Mouse (Mus musculus) stomach, postnatal 0 days (tissue): ENCODE data around the gene Tbc1d4. TPM values are rescaled to one million over a fixed set of nuclear protein-coding genes. Genes with fewer than 3 reads are reported as not detected.

Source experiments
- ATAC-seq: fragments of 200-750 bp; cut with Nextera tagmentation; 2 replicates; pipeline ENCODE4 v1.8.0; 2017; ENCODE audit not compliant: low FRiP score, low TSS enrichment
- DNase-seq: peaks from one replicate; pipeline ENCODE4 v3.0.0-alpha.2; 2016; ENCODE audit warnings: low spot score
- H3K27ac ChIP-seq: fragments of 300-500 bp; sonication (generic); replicated peaks from 2 replicates; pipeline ENCODE4 v1.5.1; 2014; ENCODE audit warnings: mild to moderate bottlenecking, control low read depth
- H3K27me3 ChIP-seq: fragments of 300-500 bp; sonication (generic); 2 replicates; pipeline ENCODE4 v1.6.1; 2014; ENCODE audit warnings: low read length; ENCODE audit not compliant: control insufficient read depth, insufficient read depth
- H3K36me3 ChIP-seq: fragments of 300-500 bp; sonication (generic); 2 replicates; pipeline ENCODE4 v1.6.1; 2014; ENCODE audit warnings: low read length, mixed read lengths; ENCODE audit not compliant: control insufficient read depth, insufficient read depth
- H3K4me1 ChIP-seq: fragments of 300-500 bp; sonication (generic); replicated peaks from 2 replicates; pipeline ENCODE4 v1.6.1; 2014; ENCODE audit warnings: antibody characterized with exemption; ENCODE audit not compliant: control insufficient read depth, insufficient read depth
- H3K4me2 ChIP-seq: fragments of 300-500 bp; sonication (generic); replicated peaks from 2 replicates; pipeline ENCODE4 v1.6.1; 2014; ENCODE audit warnings: low read depth, mild to moderate bottlenecking, control low read depth, moderate library complexity
- H3K4me3 ChIP-seq: fragments of 300-500 bp; sonication (generic); 2 replicates; pipeline ENCODE4 v1.5.1; 2014; ENCODE audit warnings: low read depth, low read length, control low read depth
- H3K9ac ChIP-seq: fragments of 300-500 bp; sonication (generic); 2 replicates; pipeline ENCODE4 v1.6.1; 2014; ENCODE audit warnings: mild to moderate bottlenecking, low read length, control low read depth, mixed read lengths
- H3K9me3 ChIP-seq: fragments of 300-500 bp; sonication (generic); 2 replicates; pipeline ENCODE4 v1.6.1; 2016; ENCODE audit warnings: low read length; ENCODE audit not compliant: control insufficient read depth
- CTCF ChIP-seq: IDR thresholded peaks from 2 replicates; pipeline ENCODE4 v1.5.1; 2016; ENCODE audit warnings: antibody characterized with exemption, low read depth, mild to moderate bottlenecking, moderate library complexity
- EP300 ChIP-seq: optimal IDR thresholded peaks from 2 replicates; pipeline ENCODE3; 2016; ENCODE audit warnings: antibody characterized with exemption
- WGBS: fragments of 180-500 bp; shearing (Covaris S2); extraction: QIAGEN DNeasy Blood & Tissue Kit; methylation state at CpG from one replicate; pipeline ENCODE4 v1.1.7; 2014; 5-methylcytosine and 5-hydroxymethylcytosine counted together
- polyA plus RNA-seq: library from polyadenylated mRNA; unstranded; fragments of >200 nt; fragmentation: Nextera tagmentation; extraction: Ambion mirVana; gene quantifications from 2 replicates; pipeline ENCODE4 v1.2.1, GENCODE M21; 2015

The Tbc1d4 gene
- polyA plus RNA-seq, 1 experiment from 2014 or later, result 3.9 TPM

DNA sequence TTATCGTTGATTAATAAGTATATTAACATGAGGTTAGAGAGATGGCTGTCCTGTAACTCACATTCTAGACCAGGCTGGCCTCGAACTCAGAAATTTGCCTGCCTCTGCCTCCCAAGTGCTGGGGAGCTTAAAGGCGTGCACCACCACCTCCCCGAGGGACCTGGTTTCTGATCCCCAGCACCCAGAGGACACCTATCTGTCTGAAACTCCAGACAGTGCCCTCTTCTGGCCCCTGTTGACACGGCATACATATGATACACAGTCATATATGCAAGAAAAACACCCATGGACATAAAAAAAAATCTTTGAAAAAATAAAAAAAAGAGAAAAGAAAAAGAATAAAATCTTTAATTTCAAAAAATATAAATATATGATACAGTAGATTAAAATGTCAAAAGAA lies 8.7 kb upstream of the Tbc1d4 start:
- Histone ChIP-seq H3K27me3 (no peaks in the 10 kb centered on the region), H3K4me3 (no peak overlapping the region), H3K9me3 (no peaks in the 10 kb centered on the region), H3K36me3 (no peaks in the 10 kb centered on the region), H3K4me2 (no peak overlapping the region), H3K4me1 (no peaks in the 10 kb centered on the region), H3K27ac (no peak overlapping the region), H3K9ac (no peak overlapping the region)
- 85% methylated on average over 5 of the region's 5 CpGs for WGBS
- ATAC-seq, result no peak
- DNase-seq, result no peak
- TF ChIP-seq CTCF, result peak; percentile 31; the same call in 1 of the 2 replicates
- TF ChIP-seq EP300, result no peak

- no peaks in the 10 kb centered on the region for H3K9me3 ChIP-seq
- no peak overlapping the region for H3K4me3 ChIP-seq
- ATAC-seq, result no peak
- no peaks in the 10 kb centered on the region for H3K36me3 ChIP-seq
- TF ChIP-seq CTCF (no peak), EP300 (no peak)
- no peak overlapping the region for H3K4me2 ChIP-seq
- WGBS, result 65% methylated on average over 9 of the region's 9 CpGs
- no peak overlapping the region for H3K27ac ChIP-seq
- no peak overlapping the region for H3K9ac ChIP-seq
- no peak for DNase-seq
- H3K4me1 ChIP-seq, result no peaks in the 10 kb centered on the region
- H3K27me3 ChIP-seq, result no peaks in the 10 kb centered on the region
Observed at GRCm38 (mm10) chr14:101616178-101616577, 7.2 kb upstream of the Tbc1d4 start.

DNA sequence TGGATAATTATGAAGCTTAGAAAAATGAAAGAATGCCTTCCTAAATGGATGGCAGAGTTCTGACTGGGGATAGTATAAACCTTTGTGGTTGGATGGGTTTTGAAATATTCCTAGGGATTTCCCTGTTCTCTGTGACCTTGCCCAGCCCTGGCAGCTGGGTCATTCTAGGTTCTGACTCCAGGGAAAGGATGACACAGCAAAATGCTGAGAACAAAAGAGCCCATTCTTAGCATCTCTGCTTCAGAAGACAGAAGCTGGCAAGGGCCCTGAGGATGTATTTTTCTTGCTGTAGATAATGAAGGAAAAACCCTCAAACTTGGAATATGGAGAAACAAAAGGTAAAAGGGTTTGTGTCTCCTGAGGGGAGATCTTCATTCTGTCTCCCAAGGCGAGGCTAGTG lies 4.2 kb upstream of the Tbc1d4 start:
- H3K27ac ChIP-seq, result no peak overlapping the region
- TF ChIP-seq CTCF (no peak), EP300 (no peak)
- no peaks in the 10 kb centered on the region for H3K36me3 ChIP-seq
- H3K4me3 ChIP-seq, result no peak overlapping the region
- DNase-seq (no peak), ATAC-seq (no peak)
- H3K27me3 ChIP-seq, result no peaks in the 10 kb centered on the region
- H3K9me3 ChIP-seq, result no peaks in the 10 kb centered on the region
- H3K9ac ChIP-seq, result no peak overlapping the region
- 75% methylated on average over 1 of the region's 1 CpGs for WGBS
- H3K4me2 ChIP-seq, result no peak overlapping the region
- no peaks in the 10 kb centered on the region for H3K4me1 ChIP-seq

DNA sequence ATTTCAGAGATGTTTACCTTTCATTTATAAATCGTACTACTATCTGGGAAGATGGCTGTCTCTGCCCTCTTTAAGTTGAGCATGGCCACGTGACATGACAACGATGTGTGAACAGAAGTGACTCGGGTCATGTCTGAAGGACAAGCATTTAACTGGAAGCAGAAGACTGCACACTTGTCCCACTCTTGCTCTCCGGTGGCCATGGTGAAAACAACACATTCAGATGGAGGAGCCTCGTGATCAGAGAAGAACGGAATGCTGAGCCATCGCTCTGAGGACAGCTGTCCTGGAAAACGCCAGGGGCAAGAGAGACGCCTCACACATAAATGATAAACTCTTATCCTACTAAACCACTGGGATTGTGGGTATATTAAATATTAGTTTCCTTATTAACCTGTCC lies 1.7 kb upstream of the Tbc1d4 start:
- WGBS, result 78% methylated on average over 10 of the region's 10 CpGs
- TF ChIP-seq CTCF (0 out of 2 replicates have a peak, but pooled peaks have one; percentile 0), EP300 (no peak)
- Histone ChIP-seq H3K36me3 (no peaks in the 10 kb centered on the region), H3K27ac (no peak overlapping the region), H3K9me3 (no peaks in the 10 kb centered on the region), H3K4me2 (no peak overlapping the region), H3K4me1 (no peaks in the 10 kb centered on the region), H3K4me3 (no peak overlapping the region), H3K9ac (no peak overlapping the region), H3K27me3 (no peaks in the 10 kb centered on the region)
- DNase-seq, result no peak
- ATAC-seq, result no peak

DNA sequence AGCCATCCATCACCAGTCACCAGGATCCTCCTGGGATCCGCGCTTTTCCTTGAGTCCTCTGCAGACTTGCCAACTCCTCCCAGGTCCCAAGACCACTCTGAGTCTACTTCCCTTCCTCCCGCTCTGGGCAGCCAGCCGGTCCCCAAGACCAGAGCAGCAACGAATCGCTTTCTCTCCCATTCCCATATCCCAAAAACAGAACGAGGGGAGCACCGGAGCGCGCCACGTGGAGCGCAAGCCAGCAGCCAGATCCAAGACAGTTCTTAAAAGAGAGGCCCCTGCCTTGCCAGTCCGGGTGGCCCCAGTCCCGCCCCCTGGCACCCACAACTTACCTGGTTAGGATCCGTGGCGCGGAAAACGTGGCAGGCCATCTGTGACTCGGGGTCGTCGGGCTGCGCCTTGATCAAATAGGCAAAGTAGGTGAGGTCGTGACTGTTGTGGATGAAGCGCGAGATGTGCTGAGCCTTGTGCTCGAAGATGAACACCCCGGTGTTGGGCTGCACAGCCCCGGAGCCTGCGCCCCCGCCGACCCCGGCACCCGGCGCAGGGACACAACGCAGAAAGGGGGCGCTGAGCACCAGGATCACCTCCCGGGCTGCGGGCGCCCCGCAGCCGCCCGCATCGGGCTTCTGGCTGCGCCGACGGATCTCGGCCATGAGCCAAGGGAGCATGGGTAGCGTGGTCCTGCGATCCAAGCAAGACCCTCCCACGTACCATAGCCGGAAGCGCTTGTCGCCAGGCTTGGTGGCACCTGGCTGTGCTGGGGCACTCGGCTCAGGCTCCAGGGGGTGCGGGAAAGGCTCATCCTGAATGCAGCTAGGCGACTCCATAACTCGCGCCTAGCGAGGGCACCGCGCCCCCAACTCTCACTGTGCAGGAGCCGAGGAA lies 1.1 kb downstream of the Tbc1d4 start:
- Histone ChIP-seq H3K9ac (peak overlapping the region; percentile 72), H3K4me3 (peak overlapping the region; percentile 82), H3K36me3 (no peaks in the 10 kb centered on the region), H3K27ac (peak overlapping the region; percentile 53; the same call in 1 of the 2 replicates), H3K4me1 (no peaks in the 10 kb centered on the region), H3K4me2 (peak overlapping the region; percentile 100), H3K27me3 (no peaks in the 10 kb centered on the region), H3K9me3 (no peaks in the 10 kb centered on the region)
- DNase-seq (peak; percentile 34), ATAC-seq (peak; percentile 57)
- under 1% methylated on average over 62 of the region's 62 CpGs for WGBS
- TF ChIP-seq EP300 (no peak), CTCF (peak; percentile 25; the same call in 1 of the 2 replicates)

DNA sequence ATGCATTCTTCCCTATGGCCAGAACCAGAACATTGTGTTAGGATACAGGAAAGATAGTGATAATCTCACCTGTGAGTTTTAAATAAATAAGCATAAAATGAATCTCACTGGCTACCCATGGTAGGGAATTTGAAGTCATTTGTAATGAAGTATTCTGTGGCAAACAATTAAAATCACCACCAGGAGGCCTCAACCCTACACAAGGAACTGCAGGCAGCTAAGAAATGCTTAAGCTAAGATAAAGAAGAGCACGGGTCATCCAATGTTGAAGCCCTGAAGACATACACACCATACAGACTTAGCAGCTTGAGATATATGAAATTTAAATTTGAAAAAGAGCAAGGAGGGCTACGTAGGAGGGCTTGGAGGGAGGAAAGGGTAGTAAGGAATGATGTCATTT lies 3.1 kb downstream of the Tbc1d4 start:
- H3K9me3 ChIP-seq, result no peaks in the 10 kb centered on the region
- DNase-seq (no peak), ATAC-seq (no peak)
- no peak overlapping the region for H3K4me2 ChIP-seq
- no peaks in the 10 kb centered on the region for H3K27me3 ChIP-seq
- peak; percentile 65 for TF ChIP-seq CTCF
- TF ChIP-seq EP300, result no peak
- no peaks in the 10 kb centered on the region for H3K36me3 ChIP-seq
- no peak overlapping the region for H3K27ac ChIP-seq
- WGBS, result 66% methylated on average over 2 of the region's 2 CpGs
- no peak overlapping the region for H3K9ac ChIP-seq
- no peaks in the 10 kb centered on the region for H3K4me1 ChIP-seq
- no peak overlapping the region for H3K4me3 ChIP-seq
